Comparison of ENCODE assay signal across 9 mouse cellular contexts in genomic region chr17:7939640-7940039, GRCm38 (mm10). TPM values are rescaled to one million over a fixed set of nuclear protein-coding genes. Genes with fewer than 3 reads are reported as not detected.
DNase-seq lines count a peak whose midpoint lies in the region; ATAC-seq lines count a peak whose summit lies in the region.
"Had no signal": no experiment of that assay in that cellular context is flagged by ENCODE, and none has a peak within 500 bp of the region (broad histone marks: within the 10 kb centered on the region; RNA-seq: fewer than 3 reads in every experiment).

No protein-coding gene starts in this region.

- no peaks in the 10 kb centered on the region for H3K36me3 ChIP-seq in liver, embryonic 12.5 days
- H3K36me3 ChIP-seq: lung, embryonic 15.5 days had no signal

- peak; percentile 66 for DNase-seq in adrenal gland, adult 2 months
- DNase-seq in adrenal gland, postnatal 4 days (ENCODE audit: low spot score in 2 of 2): no peak
- DNase-seq in liver: peak; percentile 16
- peak; percentile 61 to 67 for DNase-seq in adrenal gland, postnatal 36 days
- peak; percentile 93 for DNase-seq in induced T-regulatory cell, adult 2 months (ENCODE audit: low read depth)
- DNase-seq in natural killer cell, adult 2 months (ENCODE audit: low spot score in 2 of 2): peak; percentile 57 to 66
- DNase-seq in retina, postnatal 1 day: no peak

- H3K4me1 ChIP-seq in liver, embryonic 12.5 days: peaks cover under 1% of the 10 kb centered on the region

- no peak overlapping the region for H3K27ac ChIP-seq in liver, embryonic 12.5 days
- H3K27ac ChIP-seq: lung, embryonic 15.5 days had no signal

- no peaks in the 10 kb centered on the region for H3K9me3 ChIP-seq in liver, embryonic 12.5 days (replicated peaks)
- H3K9me3 ChIP-seq: lung, embryonic 15.5 days had no signal

- H3K9ac ChIP-seq in liver, embryonic 12.5 days: no peak overlapping the region
- H3K9ac ChIP-seq: lung, embryonic 15.5 days had no signal

- WGBS in liver, embryonic 12.5 days (ENCODE audit: insufficient replicate concordance): 40% methylated on average over 8 of the region's 8 CpGs

- no peak for ATAC-seq in liver, embryonic 12.5 days

- H3K4me3 ChIP-seq in liver, embryonic 12.5 days: no peak overlapping the region
- H3K4me3 ChIP-seq: lung, embryonic 15.5 days had no signal

- no peak overlapping the region for H3K4me2 ChIP-seq in liver, embryonic 12.5 days
- H3K4me2 ChIP-seq: lung, embryonic 15.5 days had no signal

- H3K27me3 ChIP-seq in liver, embryonic 12.5 days (replicated peaks): no peaks in the 10 kb centered on the region
- H3K27me3 ChIP-seq: lung, embryonic 15.5 days had no signal

RNA-seq across cellular contexts. Expression of gene Rsph3a, which starts 5.8 kb away (rescaled TPM):
- total RNA-seq in adrenal gland, adult 2 months (2021): 10 to 100 TPM; 42.2 to 43.2 TPM
- 169 and 206 TPM in 2 replicates for polyA plus RNA-seq in adrenal gland, adult 2 months (2012; rRNA removed)
- total RNA-seq in adrenal gland, postnatal 4 days (2021): 10 to 100 TPM; 41.7 to 44.3 TPM
- 23.0 and 26.0 TPM in 2 replicates for polyA plus RNA-seq in liver, embryonic 12.5 days (2016; fragmentation: Nextera tagmentation; extraction: Ambion mirVana)
- 10 to 100 TPM; 43.3 to 51.1 TPM for total RNA-seq in adrenal gland, postnatal 36 days (2021)

RNA-seq across cellular contexts. Expression of gene Tagap, which starts 13.8 kb away (rescaled TPM):
- 1 to 10 TPM; 4.5 to 5.9 TPM for total RNA-seq in adrenal gland, adult 2 months (2021)
- polyA plus RNA-seq in adrenal gland, adult 2 months (2012; rRNA removed): 0.69 and 1.1 TPM in 2 replicates
- 1 to 10 TPM; 5.2 to 5.4 TPM for total RNA-seq in adrenal gland, postnatal 4 days (2021)
- polyA plus RNA-seq in liver, embryonic 12.5 days (2016; fragmentation: Nextera tagmentation; extraction: Ambion mirVana): 0.73 and 1.1 TPM in 2 replicates
- 1 to 10 TPM; 4.8 to 6.7 TPM for total RNA-seq in adrenal gland, postnatal 36 days (2021)

Comparison
In these comparisons a context has a peak if more than half of its experiments do, and no peak if none do; other contexts are left out.
1. DNase-seq: peak in adrenal gland, adult 2 months (single experiment), liver (single experiment), adrenal gland, postnatal 36 days (2 of 2), induced T-regulatory cell, adult 2 months (single experiment) and natural killer cell, adult 2 months (2 of 2); none in adrenal gland, postnatal 4 days (0 of 2) and retina, postnatal 1 day (single experiment).